22 mouse cellular contexts compared by ENCODE assay signal in the genomic region with DNA sequence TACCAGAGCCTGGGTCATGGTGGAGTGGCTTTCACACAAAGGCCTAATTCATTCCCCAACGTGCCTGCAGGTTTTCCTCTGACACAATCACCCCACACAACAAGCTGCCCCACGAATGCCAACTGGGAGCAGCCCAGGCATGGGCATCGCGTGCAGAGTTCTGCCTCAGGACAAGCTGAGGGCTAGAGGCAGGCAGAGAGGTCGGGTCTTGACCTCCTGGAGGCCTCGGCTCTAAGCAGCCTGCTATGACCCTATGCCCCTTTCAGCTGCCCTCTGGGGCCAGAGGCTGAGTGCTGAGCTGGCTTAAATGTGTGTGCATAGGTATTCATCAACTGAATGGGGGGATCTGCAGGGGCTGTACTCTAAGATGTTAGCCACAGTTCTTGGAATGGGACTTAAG. TPM values are rescaled to one million over a fixed set of nuclear protein-coding genes. Genes with fewer than 3 reads are reported as not detected.
DNase-seq lines count a peak whose midpoint lies in the region; ATAC-seq and TF ChIP-seq lines count a peak whose summit lies in the region.
"Had no signal": no experiment of that assay in that cellular context is flagged by ENCODE, and none has a peak within 500 bp of the region (broad histone marks: within the 10 kb centered on the region; RNA-seq: fewer than 3 reads in every experiment).

No protein-coding gene starts in this region.

- peak overlapping the region; percentile 58; the same call in 1 of the 2 replicates for H3K27ac ChIP-seq in kidney, embryonic 15.5 days
- peak overlapping the region; percentile 82 for H3K27ac ChIP-seq in limb, embryonic 12.5 days
- H3K27ac ChIP-seq: hindbrain, embryonic 15.5 days; liver, embryonic 13.5 days had no signal

- no peak overlapping the region for H3K9ac ChIP-seq in kidney, embryonic 15.5 days
- H3K9ac ChIP-seq in limb, embryonic 12.5 days (replicated peaks) = 0 out of 2 replicates have a peak overlapping the region, but pooled peaks have one; percentile 27
- H3K9ac ChIP-seq: heart, embryonic 12.5 days; hindbrain, embryonic 15.5 days; liver, embryonic 13.5 days had no signal

- H3K4me1 ChIP-seq in kidney, embryonic 15.5 days = peaks cover 33% of the 10 kb centered on the region
- peaks cover 10% of the 10 kb centered on the region for H3K4me1 ChIP-seq in limb, embryonic 12.5 days (replicated peaks)
- no peaks in the 10 kb centered on the region for H3K4me1 ChIP-seq in lung, adult 2 months (ENCODE audit: control insufficient read depth, insufficient read depth, low read length)
- H3K4me1 ChIP-seq: hindbrain, embryonic 15.5 days had no signal

- no peaks in the 10 kb centered on the region for H3K27me3 ChIP-seq in kidney, embryonic 15.5 days
- no peaks in the 10 kb centered on the region for H3K27me3 ChIP-seq in limb, embryonic 12.5 days
- H3K27me3 ChIP-seq: heart, embryonic 12.5 days; hindbrain, embryonic 15.5 days had no signal

- ATAC-seq in kidney, embryonic 15.5 days (replicated peaks; ENCODE audit: low FRiP score) = peak; percentile 30; the same call in 1 of the 2 replicates
- no peak for ATAC-seq in limb, embryonic 12.5 days (ENCODE audit: insufficient number of reproducible peaks, insufficient read depth, low FRiP score, low TSS enrichment, low read depth)
- ATAC-seq: forebrain, embryonic 14.5 days; intestine, embryonic 16.5 days; lung, postnatal 0 days had no signal

- H3K9me3 ChIP-seq in kidney, embryonic 15.5 days (replicated peaks) = no peaks in the 10 kb centered on the region
- H3K9me3 ChIP-seq in limb, embryonic 12.5 days = no peaks in the 10 kb centered on the region
- H3K9me3 ChIP-seq: heart, embryonic 12.5 days; hindbrain, embryonic 15.5 days; liver, embryonic 13.5 days had no signal

- H3K4me2 ChIP-seq in kidney, embryonic 15.5 days = no peak overlapping the region
- H3K4me2 ChIP-seq in limb, embryonic 12.5 days = no peak overlapping the region
- H3K4me2 ChIP-seq: heart, embryonic 12.5 days; hindbrain, embryonic 15.5 days; liver, embryonic 13.5 days had no signal

- DNase-seq in kidney, postnatal 10 days = no peak
- DNase-seq in Muller cell, postnatal 12 days (ENCODE audit: inconsistent ontology term) = peak; percentile 42
- peak; percentile 77 for DNase-seq in embryo, embryonic 10 days (ENCODE audit: low spot score)
- DNase-seq in adrenal gland, postnatal 4 days (ENCODE audit: low spot score in 2 of 2) = no peak
- no peak for DNase-seq in cerebellum, postnatal 14 days
- no peak for DNase-seq in lung, adult 2 months
- DNase-seq: adrenal gland, postnatal 36 days; B cell, adult 2 months; cerebellum, adult 8-10 months; heart, postnatal 14 days; layer of hippocampus, postnatal 36 days; liver, embryonic 13.5 days; right cerebral cortex, postnatal 14 days; spleen, adult 18-20 months; thymus, postnatal 25 days had no signal

- no peak overlapping the region for H3K4me3 ChIP-seq in kidney, embryonic 15.5 days (replicated peaks)
- no peak overlapping the region for H3K4me3 ChIP-seq in limb, embryonic 12.5 days (replicated peaks)
- H3K4me3 ChIP-seq in lung, adult 2 months (replicated peaks; ENCODE audit: extremely low read depth, low read depth, low read length) = no peak overlapping the region
- H3K4me3 ChIP-seq: heart, embryonic 12.5 days; hindbrain, embryonic 15.5 days; liver, embryonic 13.5 days had no signal

- H3K36me3 ChIP-seq in kidney, embryonic 15.5 days = no peaks in the 10 kb centered on the region
- H3K36me3 ChIP-seq in limb, embryonic 12.5 days = no peaks in the 10 kb centered on the region
- H3K36me3 ChIP-seq: heart, embryonic 12.5 days; hindbrain, embryonic 15.5 days; liver, embryonic 13.5 days had no signal

- 29% methylated on average over 6 of the region's 6 CpGs for WGBS in kidney, embryonic 15.5 days
- WGBS in limb, embryonic 12.5 days = 18% methylated on average over 6 of the region's 6 CpGs
- WGBS in lung, adult 2 months = 62% methylated on average over 6 of the region's 6 CpGs

- TF ChIP-seq CTCF in lung, adult 2 months (IDR thresholded peaks at IDR 0.05; ENCODE audit: insufficient read depth, low read length) = no peak

- TF ChIP-seq POLR2A in lung, adult 2 months (IDR thresholded peaks at IDR 0.05; ENCODE audit: borderline replicate concordance, extremely low read depth, low read depth, low read length) = no peak

RNA-seq across cellular contexts. Expression of gene Atf3, which starts 44.0 kb away (rescaled TPM):
- polyA plus RNA-seq in kidney, embryonic 15.5 days (2015; fragmentation: Nextera tagmentation; extraction: Ambion mirVana) = 4.2 and 4.3 TPM in 2 replicates
- 1.9 and 2.9 TPM in 2 replicates for polyA plus RNA-seq in limb, embryonic 12.5 days (2016; fragmentation: Nextera tagmentation; extraction: Ambion mirVana)
- total RNA-seq in adrenal gland, postnatal 4 days (2021) = 1 to 10 TPM; 1.8 to 2.3 TPM
- 4.8 and 8.6 TPM in 2 replicates for polyA plus RNA-seq in lung, adult 2 months (2012; rRNA removed)

RNA-seq across cellular contexts. Expression of gene Nenf, which starts 56.1 kb away (rescaled TPM):
- 93.6 and 98.5 TPM in 2 replicates for polyA plus RNA-seq in kidney, embryonic 15.5 days (2015; fragmentation: Nextera tagmentation; extraction: Ambion mirVana)
- polyA plus RNA-seq in limb, embryonic 12.5 days (2016; fragmentation: Nextera tagmentation; extraction: Ambion mirVana) = 73.0 and 77.6 TPM in 2 replicates
- 100 to 1,000 TPM; 127 to 129 TPM for total RNA-seq in adrenal gland, postnatal 4 days (2021)
- 164 and 224 TPM in 2 replicates for polyA plus RNA-seq in lung, adult 2 months (2012; rRNA removed)

Comparison
In these comparisons a context has a peak if more than half of its experiments do, and no peak if none do; other contexts are left out.
1. DNase-seq: peak in Muller cell, postnatal 12 days (single experiment) and embryo, embryonic 10 days (single experiment); none in kidney, postnatal 10 days (single experiment), adrenal gland, postnatal 4 days (0 of 2), cerebellum, postnatal 14 days (0 of 2) and lung, adult 2 months (single experiment).